Mouse (Mus musculus): ENCODE data around the gene Prickle2. TPM values are rescaled to one million over a fixed set of nuclear protein-coding genes. Genes with fewer than 3 reads are reported as not detected.

Prickle2 gene
- total RNA-seq, 2 experiments from 2014 or later, result 10.8 to 11.4 TPM

- DNase-seq, result no peak
Observed at GRCm38 (mm10) chr6:92584026-92584425, 121.9 kb downstream of the Prickle2 start.

- DNase-seq, result no peak
Observed at GRCm38 (mm10) chr6:92575227-92575626, 130.7 kb downstream of the Prickle2 start.

GRCm38 (mm10) chr6:92572139-92572538 is 133.8 kb downstream of the Prickle2 start:
- no peak for DNase-seq

DNA sequence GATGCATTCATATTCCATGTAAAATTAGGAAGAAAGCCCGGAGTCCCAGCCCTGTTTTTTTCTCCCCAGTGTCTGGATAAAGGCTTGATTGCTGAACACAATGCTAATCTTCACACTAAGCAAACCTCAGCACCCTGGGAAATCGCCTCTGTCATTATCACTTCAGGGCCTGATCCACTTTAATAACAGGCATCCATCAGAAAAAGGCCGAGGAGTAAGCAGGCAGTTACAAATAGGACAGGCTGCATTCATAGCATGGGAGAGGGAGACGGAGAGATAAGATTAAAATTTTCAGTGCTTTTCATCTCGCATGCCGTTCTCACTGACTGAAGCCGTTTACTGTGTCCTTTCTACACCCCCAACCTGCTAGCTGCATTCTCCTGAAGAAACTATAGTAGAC is 135.9 kb downstream of the Prickle2 start:
- DNase-seq, result no peak

DNA sequence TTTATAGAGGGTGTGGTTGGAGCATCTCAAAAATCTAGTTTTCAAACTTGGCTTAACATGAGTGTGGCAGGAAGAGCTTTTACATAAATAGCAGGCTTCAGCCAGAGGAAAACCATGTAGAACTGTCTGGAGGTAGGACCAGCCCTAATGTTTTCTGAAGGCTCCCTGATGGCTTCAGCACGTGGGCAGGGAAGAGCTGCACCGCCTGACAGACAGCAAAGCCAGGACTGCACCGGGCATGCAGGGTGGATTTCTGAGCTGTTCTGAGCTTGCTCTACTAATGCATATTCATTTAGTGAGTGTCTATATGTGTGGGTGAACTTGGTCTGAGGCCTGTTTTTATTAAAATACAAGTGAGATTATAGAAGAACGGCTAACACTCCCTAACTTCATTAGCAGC is 136.7 kb downstream of the Prickle2 start:
- no peak for DNase-seq

GRCm38 (mm10) chr6:92559261-92559660 is 146.7 kb downstream of the Prickle2 start:
- DNase-seq, result no peak

DNA sequence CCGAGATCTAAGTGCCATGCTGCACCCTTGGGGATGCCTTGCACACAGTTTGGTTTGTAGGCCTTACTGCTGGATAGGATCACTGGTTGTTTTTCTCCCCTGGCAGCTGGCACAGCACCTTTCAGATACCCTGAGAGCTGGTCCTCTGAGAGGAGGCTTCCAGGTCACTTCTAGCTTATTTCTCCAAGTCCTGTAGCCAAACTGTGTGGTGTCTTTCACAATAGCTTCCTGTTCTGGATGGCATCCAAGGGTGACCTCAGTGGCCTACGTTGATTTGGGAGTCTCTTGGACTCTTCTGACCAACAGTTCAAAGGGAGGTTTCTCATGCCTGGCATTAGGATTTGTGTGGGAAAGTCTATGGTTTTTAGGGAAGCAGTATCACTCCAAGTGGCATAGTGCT is 150.3 kb downstream of the Prickle2 start:
- peak; percentile 37 for DNase-seq

DNA sequence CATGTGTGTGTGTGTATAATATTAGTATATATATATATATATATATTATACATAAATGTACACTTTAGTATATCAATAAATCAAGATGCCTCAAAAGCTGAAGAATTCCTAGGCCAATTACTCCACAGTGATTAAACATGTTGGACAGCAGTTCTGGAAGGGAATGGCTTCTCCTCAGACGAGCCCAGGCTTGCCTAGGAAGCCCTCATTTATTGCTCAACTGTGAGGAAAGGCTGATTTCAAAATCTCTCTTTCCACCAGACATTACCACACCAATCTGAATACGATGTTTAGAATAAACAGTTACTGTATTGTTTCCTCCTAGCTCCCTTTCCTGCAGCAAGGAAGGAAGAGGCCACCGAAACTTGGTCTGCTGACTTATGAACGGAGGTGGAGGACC is 152.9 kb downstream of the Prickle2 start:
- no peak for DNase-seq

DNA sequence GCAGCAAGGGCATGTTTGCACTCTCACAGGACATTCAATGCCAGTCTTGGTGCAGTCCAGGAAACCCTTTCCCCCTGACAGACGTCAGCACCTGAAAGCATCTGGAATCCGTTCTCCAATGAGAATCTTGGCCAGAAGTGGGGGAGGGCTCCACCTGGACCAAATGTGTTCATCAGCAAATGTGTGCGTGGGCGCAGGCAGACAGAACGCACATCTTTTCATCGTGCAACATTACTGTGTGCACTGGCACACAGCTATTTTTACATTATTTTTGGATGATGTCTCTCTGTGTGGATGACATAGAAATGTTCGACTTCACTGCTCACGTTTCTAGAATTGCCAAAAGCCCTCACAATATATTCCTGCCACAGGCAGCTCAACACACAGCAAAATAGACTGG is 156.7 kb downstream of the Prickle2 start:
- DNase-seq, result no peak

GRCm38 (mm10) chr6:92545204-92545603 is 160.8 kb downstream of the Prickle2 start:
- DNase-seq, result no peak

GRCm38 (mm10) chr6:92543825-92544224 is 162.1 kb downstream of the Prickle2 start:
- DNase-seq, result no peak

DNA sequence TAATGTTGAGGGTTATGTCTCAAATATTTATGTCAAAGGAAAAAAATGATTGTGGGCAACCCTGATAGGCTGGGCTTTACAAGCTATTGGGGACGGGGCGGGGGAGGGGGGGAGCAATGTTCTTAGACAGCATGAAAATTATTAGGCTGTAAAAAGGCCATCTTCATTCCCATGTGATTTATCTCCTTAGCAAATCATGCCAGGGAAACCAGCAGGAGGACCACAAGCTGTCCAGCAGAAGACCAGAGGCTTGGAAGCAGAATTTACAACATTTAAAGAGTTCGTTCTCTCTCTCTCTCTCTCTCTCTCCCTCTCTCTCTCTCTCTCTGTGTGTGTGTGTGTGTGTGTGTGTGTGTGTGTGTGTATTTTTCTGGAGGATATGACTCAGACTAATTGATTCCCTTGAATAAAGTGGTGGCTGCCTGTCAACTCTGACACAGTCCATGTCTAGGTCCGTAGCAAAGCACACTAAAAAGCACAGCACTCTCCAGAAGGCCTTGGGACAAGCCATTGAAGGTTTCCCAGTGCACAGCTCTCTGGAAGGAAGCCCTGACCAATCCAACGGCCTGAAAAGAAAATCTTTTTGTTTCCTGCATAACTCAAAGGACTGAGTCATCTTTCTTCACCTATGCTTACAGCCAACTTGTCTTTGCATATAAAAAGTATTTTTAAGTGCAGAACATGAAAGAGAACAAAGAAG is 163.4 kb downstream of the Prickle2 start:
- no peak for DNase-seq

DNA sequence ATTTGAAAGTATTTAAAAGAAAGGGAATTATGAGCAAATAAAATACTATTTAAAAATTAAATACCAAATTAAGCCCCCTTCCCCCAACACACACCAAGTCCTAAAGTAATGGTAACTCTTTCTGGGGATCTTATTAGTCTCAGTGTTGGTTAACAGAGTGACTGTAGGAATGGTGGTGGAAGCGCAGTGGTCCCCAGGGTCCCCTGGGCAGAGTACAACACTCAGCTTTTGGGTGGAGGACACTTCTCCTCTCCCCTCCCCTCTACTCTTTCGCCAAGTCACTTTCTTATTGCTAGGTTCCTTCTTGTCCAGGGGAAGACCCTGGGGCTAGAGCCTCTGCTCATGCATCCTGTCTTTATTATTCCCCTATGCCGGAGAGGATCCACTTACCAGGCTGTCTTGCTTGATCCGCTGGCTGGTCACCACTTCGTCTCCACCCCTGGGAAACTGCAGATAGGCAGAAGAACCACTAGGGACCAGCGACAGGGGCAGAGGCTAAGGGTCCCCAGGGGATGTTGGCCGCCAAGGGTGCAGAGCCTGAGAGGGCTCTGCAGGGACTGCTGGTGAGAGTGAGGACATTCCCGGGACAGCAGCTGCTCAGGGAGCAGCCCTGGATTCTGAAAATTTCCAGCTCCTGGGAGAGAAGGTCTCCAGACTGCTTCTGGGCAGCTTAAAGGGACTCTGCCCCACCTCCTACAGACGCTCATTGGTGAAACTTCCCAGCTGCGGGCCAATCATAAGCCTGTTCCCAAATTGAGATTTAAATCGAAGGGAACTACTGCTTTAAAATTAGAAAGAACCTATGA is 171.5 kb downstream of the Prickle2 start:
- peak; percentile 64 for DNase-seq

DNA sequence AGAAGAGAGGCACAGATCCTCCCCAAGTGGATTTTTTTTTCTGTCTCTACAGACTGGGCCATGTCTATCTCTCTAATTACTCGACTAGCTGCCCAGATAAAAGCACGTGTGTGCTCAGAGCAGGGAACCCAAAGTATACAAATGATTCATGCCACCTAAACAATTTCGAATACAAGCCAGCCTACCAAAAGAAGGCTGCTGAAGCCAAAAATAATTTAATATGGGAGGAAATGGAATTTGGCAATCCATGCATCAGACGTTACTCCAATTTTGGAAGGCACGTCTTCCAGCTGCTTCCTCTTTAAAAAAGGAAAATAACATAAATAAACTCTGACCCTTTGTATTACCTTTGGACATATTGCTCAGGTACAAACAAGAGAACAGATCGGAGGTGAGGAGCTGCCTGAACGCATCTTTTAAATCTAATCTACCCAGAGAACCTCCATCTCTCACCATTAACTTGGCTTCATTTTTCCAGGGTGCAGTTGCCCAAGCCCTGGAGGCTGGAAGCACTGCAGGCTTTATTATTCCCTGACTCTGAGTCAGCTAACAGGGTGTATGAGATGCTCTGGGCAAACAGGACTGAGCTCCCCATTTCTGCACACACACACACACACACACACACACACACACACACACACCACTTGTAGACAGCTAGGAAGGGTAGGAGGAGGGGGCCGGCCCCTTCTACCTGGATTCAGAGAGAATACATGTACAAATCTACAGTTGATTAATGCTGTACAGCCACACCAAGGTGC is 172.5 kb downstream of the Prickle2 start:
- DNase-seq, result no peak

- no peak for DNase-seq
Observed at GRCm38 (mm10) chr6:92532896-92533295, 173.1 kb downstream of the Prickle2 start.

DNA sequence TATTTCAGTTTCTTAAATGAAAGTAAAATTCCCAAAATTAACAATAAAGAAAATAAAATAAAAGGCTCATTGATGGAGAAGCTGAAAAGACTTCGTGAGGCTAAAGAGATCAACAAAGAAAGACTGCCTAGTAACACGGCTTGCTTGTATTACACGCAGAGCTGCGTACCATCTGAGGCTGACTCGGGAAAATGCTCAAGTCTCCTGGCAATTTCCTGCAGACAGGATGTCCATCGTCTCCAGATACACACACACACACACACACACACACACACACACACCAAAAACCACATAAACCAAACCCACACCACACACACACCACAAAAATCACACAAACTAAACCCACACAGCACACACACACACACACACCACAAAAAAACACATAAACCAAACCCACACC is 173.6 kb downstream of the Prickle2 start:
- no peak for DNase-seq

- DNase-seq, result no peak
Observed at GRCm38 (mm10) chr6:92526212-92526611, 179.7 kb downstream of the Prickle2 start.

DNA sequence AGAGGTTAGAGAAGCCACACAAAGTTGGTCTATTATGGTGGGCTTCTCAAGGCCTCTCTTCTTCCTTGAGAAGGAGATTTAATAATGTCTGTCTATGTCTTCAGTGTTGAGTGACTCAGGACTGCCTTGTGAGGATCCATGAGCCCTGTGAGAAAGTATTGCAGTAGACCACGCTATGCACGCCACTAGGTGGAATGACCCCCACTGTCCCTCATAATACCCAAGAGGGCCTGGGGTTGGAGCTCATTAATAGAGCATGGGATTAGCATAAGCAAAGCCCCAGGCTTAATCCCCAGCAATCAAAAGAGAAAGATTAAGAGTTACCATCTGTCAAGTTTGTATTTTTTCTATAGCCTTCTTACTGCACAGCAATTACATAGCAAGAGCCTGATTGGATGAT is 180.3 kb downstream of the Prickle2 start:
- DNase-seq, result no peak

GRCm38 (mm10) chr6:92521526-92522075 is 184.4 kb downstream of the Prickle2 start:
- DNase-seq, result peak; percentile 75

DNA sequence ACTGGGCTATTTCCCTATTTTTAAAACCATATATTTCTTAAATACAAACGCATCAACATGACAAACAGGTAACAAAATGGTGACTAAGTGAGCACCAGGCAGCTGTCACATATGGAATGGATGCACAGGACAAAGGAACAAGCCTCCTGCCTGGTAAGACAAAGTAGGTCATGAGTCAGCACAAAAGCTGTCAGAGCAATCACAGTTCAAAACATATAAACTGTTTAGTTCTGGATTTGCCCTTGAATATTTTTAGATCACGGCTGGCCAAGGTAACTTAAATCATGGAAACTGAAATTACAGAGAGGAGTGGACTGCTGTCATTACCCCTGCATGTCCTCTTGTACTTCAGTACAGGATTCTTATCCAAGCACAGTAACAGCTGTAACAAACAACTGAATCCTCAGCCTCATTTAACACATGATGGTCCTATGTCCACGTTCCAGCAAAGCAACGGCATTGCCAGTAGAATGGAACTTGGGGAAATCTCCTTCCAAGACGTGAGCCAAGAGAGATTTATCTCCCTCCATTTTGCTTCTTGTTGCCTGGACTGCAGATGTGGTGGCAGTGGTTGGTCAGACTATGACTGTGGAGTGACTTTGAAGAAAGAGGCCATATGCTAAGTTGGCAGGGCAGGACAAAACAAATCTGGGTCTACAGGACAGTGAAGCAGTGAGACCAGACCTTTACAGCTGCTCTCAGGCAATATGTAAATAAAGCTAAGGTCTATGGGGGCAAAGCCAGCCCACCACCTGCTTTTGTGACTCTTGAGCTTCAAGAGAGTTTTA is 185.7 kb downstream of the Prickle2 start:
- no peak for DNase-seq

DNA sequence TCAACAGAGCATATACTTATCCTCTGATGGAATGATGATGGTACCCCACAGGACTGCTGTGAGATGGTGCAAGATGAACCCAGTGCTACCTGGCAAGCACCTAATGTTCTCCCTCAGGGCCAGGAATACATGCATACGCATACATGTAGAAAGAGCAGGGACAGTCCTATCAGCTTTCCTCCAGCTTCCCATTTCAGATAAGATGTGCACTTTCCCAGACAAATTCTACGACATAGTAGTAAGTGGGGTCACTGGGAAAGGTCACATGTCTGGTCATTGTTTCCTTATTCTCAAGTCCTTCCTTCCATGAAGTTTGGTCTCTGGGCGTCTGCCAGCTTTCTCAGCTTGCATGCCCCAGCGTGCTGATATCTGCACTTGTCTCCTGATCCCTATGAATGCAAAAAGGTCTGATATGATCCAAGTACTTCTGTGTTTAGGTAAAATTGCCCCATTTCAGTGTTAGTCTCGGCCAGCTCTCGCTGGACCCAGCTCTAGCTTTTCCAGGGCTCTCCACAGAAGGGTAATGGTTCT is 187.5 kb downstream of the Prickle2 start:
- peak; percentile 45 for DNase-seq

- no peak for DNase-seq
Observed at GRCm38 (mm10) chr6:92517002-92517401, 189.0 kb downstream of the Prickle2 start.

Data from heart, postnatal 4 days (tissue).